Mouse (Mus musculus) cortical plate, adult 2 months (tissue): ENCODE measurements around the gene Tshr.

Experiments
- CTCF ChIP-seq: fragments of 200-500 bp; IDR thresholded peaks from 2 replicates; pipeline ENCODE4 v1.5.1; 2011; ENCODE audit warnings: mild to moderate bottlenecking, control low read depth, low read length; ENCODE audit not compliant: insufficient read depth; ENCODE audit errors: extremely low read depth
- POLR2A ChIP-seq: fragments of 200-500 bp; IDR thresholded peaks from 2 replicates; pipeline ENCODE4 v1.6.1; 2011; ENCODE audit warnings: mild to moderate bottlenecking, low read length, control low read depth; ENCODE audit not compliant: insufficient read depth; ENCODE audit errors: extremely low read depth

- no peak for TF ChIP-seq POLR2A
- TF ChIP-seq CTCF, result no peak
Measured at GRCm38 (mm10) chr12:91588670-91589541, 204.5 kb downstream of the Tshr start.
